Mouse (Mus musculus) gastrocnemius, postnatal 36 days (tissue): ENCODE data around the gene Olfr749. TPM values are rescaled to one million over a fixed set of nuclear protein-coding genes. Genes with fewer than 3 reads are reported as not detected.
"Not testable (repeated sequence)": the region's sequence is repeated elsewhere in the genome, so short reads cannot be mapped to it uniquely, and the experiment has no call there.

Experiments used
- DNase-seq, 2 experiments: peaks; one replicate each; pipeline ENCODE4 v3.0.0; 2022
- intact Hi-C: fragments of 180-260 bp; cut with DNase I; formaldehyde crosslinking; loops from one replicate; pipeline ENCODE4 v1.15.1; 2025
- long read RNA-seq, 2 experiments: library from polyadenylated mRNA; stranded (forward); transcript quantifications; one replicate each; pipeline ENCODE4 v2.0.0; 2021
- total RNA-seq, 2 experiments: library from RNA; stranded (reverse); gene quantifications; 2 replicates each; pipeline ENCODE4 v1.2.3; 2021

Gene Olfr749
- not detected for total RNA-seq
- long read RNA-seq, experiment 1, result 0 reads
- long read RNA-seq, experiment 2, result 0 reads

DNA sequence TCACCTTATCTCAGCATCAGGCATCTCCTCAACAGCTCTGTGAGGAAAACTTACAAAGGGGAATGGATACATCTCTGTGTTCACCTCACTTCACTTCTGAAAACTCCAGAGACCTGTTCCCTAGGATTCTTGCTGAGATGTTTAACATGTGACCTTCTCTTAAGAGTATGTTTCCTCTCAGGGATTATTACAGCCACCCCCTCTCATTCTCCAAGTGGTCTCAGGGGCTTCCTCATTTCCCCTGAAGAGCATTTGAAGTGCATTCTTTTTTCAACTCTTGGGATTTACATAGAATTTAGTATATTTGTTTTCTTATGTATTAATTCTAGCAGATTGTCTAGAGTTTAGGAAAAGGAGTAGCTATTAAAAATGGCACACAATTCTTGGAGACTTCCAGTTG lies at the start of gene Olfr749:
Gene Olfr749, minus strand, starts transcription at position 101 of the 400 bp plus-strand sequence.
- no peak for DNase-seq
- intact Hi-C loops, result no loop called here

DNA sequence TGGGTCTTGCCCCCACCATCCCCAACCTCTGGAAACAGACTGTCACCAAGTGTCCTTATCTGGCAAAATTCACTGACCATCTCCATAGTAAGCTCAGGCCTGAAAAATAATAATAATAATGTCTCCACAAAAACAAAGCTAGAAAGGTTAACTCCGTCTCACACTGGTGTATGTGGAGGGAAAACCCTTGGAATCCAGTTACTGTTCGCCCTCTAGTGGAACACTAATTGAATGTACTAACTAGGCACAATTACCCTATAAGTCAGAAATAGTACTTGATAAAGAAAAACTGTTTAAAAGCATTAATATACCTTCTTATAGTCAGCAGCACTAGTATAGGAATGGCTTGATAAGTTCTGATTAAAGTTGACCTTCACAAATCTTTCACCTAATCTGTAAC lies 43.3 kb upstream of the Olfr749 start:
- intact Hi-C loops, result no loop called here
- no peak for DNase-seq

DNA sequence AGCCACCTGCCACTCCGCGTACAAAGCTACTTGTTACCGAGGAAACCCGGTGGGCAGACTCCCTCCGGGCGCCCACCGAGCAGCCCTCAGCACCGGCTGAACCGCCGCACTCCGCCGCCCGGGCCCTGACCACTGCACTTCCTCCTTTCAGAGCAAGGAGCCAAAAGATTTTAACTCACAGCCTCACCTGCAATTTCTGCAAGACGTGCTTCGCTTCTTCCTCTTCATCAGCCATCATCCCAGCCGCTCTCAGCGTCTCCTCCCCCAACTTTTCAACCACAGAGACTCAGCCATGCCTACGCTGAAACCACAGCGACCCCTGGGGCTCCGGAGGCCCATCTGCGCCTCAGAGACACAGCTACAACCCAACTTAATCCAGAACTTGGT lies 40.4 kb upstream of the Olfr749 start, which contains the start of gene Ttc5:
Gene Ttc5, minus strand, starts transcription at position 269 of the 387 bp plus-strand sequence.
- intact Hi-C loops, result no loop called here

DNA sequence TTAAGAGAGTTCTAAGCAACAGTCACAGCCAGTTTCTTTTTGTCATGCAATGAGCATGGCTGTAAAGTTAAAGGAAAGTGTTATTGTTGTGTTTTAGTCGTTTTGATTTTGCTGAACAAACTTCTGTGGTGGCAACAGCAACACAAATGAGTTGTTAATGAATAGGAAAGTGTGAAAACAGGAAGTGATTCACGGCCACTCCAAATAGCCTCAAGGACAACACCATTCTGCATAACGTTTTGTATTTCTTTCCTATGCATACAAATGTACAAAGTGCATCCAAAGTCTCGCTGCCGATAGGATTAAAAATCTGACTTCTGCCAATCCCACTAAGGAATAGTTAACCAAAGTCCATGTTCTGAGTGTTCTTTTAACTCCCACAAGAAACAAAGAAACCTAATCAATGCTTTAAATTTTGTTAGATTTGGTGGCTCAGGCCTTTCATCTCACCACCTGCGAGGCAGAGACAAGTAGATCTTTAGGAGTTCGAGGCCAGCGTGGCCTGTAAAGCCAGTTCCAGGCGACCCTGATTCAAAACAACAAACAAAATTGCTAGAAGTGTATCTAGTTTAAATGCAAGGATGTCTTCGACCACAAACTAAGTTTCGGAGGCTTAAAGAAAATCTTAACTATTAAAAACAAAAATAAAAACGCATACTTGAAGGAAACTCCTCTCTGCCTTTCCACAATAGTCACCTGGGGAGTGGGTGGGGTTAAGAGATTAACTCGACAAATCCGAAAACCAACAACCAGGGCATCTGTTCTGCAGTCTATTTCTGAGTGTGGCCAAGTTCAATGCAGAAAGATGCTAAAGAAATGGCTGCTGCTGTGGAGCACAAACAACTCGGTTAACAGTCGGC lies 39.7 kb upstream of the Olfr749 start:
- no peak for DNase-seq
- intact Hi-C loops, result no loop called here

More for the DNA sequence above, 40.4 kb upstream of the Olfr749 start, which contains the start of gene Ttc5:
- peak; percentile 85 to 90 for DNase-seq

DNA sequence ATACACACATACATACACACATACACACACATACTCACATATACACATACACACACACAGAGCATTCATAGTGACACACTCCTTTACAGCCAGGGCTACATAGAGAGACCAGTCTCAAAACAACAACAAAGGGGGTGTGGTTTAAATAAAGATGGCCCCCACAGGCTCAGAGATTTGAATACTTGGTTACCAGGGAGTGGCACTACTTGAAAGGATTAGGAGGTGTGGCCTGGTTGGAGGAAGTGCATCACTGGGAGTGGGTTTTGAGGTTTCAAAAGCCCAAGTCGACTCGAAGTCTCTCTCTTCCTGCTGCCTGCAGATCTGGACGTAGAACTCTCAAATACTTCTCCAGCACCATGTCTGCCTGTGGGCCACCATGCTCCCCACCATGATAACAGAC lies 37.3 kb upstream of the Olfr749 start:
- DNase-seq, result no peak
- intact Hi-C loops, result no loop called here

DNA sequence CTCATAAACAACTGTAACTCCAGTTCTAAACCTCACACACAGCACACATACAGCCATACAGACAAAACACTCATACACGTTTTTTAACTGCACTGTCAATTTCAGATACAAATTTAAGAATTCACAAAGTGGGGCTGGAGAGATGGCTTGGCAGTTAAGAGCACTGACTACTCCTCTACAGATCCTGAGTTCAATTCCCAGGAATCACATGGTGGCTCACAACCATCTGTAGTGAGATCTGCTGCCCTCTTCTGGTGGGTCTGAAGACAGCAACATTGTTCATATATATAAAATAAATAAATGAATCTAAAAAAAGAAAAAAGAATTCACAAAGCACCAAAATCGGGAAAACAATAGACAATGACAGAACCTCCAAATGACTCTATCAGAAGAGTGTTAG lies 26.4 kb upstream of the Olfr749 start:
- intact Hi-C loops, result no loop called here
- no peak for DNase-seq

DNA sequence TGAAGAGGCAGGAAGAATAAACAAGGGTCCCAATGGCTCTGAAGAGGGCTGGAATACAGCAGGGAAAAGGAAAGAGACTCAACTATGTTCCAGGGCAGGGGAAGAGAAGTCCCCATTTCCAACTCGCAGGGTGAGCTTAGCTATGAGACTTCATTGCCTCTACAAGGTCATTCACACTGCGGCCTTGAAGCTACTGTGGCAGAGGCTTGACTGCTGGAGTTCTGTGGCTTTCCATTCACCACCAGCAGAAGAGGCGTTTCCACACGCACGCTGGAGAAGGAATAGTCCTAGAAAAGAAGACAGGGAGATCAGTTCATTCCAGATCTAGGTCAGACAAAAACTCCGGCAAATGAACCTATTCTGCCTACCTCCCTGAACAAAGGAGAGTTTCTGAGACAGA lies 20.8 kb upstream of the Olfr749 start:
- DNase-seq, result no peak
- intact Hi-C loops, result no loop called here

DNA sequence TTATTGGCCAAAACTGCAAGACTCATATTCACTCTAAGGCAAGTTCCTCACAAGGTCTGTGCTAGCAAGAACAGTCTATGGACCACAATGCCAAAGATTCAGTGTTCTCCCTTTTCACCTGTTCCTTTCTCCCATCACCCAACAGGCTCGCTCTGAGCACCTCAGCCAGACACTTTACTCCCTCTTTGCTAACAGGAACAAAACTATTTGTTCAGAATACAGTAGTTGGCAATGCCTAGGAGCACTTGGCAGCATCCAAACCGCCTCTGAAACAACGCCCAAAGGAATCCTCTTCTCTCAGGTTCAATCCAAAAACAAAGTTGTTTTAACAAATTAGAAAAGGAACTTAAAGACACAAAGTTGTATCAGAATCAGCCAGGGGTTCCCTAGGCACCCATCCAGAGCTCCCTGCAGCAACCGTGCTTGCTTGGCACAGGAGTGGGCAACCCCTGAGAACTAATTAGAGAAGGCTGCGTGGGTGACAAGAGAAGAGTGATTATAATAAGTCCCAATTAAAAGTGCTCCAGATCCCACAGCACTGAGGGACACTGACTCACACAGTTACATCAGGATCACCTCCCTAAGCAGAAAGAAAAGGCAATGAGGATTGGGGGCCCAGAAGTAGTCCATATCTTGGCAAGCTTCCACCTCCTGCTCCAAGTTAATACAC lies 13.7 kb upstream of the Olfr749 start:
- intact Hi-C loops, result no loop called here
- no peak for DNase-seq

DNA sequence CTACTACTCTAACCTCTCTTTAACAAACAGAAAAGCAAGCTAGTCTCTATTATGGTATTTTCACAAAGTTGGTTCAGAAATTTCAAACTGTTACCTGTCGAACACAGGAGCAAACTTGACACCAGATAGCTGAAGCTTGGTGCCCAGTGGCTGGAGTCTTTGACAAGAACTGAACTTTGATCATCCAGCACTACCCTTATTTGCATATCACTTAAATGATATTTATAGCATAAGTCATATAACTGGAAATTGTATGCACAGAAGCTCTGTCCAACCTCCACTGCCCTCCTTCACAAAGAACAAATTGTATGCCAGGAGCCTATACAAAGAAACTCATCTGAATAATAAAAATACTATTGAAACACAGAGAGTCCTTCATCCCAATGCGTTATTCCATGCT lies 3.3 kb downstream of the Olfr749 start:
- intact Hi-C loops, result no loop called here
- no peak for DNase-seq

DNA sequence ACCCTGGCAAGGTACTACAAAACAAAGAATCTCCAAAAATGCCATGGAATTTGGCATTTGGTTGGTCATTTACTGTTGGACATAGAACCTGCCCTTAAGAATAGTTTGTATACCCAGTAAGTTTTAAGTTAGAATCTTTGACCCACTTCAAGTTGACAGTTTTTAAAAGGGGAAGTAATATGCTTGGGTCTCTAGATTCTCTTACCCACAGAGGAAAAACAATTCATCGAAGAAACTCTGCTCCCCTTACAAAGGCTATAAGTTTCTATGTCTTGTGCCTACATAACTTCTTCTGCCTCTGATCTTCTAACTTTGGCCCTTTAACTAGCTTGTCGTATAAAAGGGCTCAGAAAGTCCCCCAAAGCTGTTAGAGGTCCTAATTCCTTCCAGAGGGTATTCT lies 4.6 kb downstream of the Olfr749 start:
- DNase-seq, result no peak
- intact Hi-C loops, result no loop called here

DNA sequence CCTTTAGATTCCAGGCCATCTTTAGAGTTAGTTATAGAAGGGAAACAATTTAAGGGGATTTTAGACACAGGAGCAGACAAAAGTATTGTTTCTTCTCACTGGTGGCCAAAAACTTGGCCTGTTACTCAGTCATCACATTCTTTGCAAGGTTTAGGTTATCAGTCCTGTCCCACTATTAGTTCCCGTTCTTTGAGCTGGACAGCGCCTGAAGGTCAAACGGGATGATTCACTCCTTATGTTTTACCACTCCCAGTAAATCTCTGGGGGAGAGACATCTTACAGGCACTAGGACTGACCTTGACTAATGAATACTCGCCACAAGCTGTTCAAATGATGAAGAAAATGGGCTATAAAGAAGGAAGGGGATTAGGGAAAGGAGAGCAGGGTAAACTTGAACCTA lies 22.5 kb downstream of the Olfr749 start:
- DNase-seq, intact Hi-C loops: not testable (repeated sequence)

DNA sequence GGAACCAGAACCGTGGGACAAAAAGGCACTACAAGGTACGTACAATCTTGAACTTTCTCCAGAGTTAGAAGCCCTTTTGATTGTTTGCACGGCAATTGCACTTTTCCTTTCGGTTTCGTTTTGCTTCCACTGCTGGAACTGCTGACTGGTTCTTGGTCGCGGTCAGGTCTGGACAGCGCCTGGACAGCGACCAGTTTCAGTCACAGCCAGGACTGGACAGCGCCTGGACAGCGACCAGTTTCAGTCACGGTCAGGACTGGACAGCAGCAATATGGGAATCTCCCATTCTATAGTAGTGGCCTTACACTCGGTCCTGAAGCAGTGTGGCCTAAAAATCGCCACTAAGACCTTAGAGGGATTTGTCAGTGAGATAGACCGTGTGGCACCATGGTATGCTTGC lies 25.0 kb downstream of the Olfr749 start:
- DNase-seq, intact Hi-C loops: not testable (repeated sequence)

DNA sequence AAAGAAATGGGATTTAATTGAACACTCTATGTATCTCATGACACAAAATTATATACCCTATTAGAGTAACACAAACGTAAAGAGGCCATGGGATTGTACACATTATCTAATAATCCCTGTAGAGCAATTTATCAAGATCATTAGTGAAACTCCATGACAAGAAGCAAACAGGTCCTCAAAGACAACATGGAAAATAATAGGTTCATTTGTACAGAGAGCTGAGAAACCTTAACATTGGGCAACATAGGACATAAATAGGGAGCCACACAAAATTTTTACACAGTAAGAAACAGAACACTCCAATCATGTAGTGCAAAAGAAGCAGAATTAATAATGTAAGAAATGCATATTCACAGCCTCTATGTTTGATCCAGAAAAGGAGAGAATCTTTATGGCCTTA lies 37.8 kb downstream of the Olfr749 start, which contains the start of gene Olfr748:
Gene Olfr748, plus strand, starts transcription at position 301 of the 400 bp plus-strand sequence.
- intact Hi-C loops, result no loop called here

DNA sequence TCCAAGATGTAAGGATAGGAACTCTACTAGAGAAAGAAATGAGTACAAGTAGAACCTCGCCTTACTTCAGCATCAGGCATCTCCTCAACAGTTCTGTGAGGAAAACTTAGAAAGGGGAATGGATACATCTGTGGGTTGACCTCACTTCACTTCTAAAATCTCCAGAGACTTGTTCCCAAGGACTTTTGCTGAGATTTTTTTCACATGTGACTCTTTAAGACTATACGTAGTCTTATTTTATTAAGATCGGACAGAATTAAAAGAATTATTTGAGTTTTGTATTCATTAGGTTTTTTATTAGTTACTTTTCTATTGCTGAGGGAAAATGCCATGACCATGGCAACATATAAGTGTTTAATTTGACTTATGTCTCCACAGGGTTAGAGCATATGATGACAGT lies 51.8 kb downstream of the Olfr749 start, which contains the start of gene Olfr747:
Gene Olfr747, minus strand, starts transcription at position 101 of the 400 bp plus-strand sequence.
- intact Hi-C loops, result no loop called here

More for the DNA sequence above, 37.8 kb downstream of the Olfr749 start, which contains the start of gene Olfr748:
- DNase-seq, result no peak

More for the DNA sequence above, 51.8 kb downstream of the Olfr749 start, which contains the start of gene Olfr747:
- no peak for DNase-seq

Other genes with a start within 250 kb of the Olfr749 start
- gene Olfr742, start 241.5 kb downstream of the Olfr749 start, total RNA-seq, result not detected
- not detected for gene Olfr743, start 223.3 kb downstream of the Olfr749 start, total RNA-seq
- not detected for gene Olfr744, start 130.2 kb downstream of the Olfr749 start, total RNA-seq
- not detected for gene Olfr745, start 105.7 kb downstream of the Olfr749 start, total RNA-seq
- gene Olfr746, start 98.0 kb downstream of the Olfr749 start, total RNA-seq, result not detected
- not detected for gene Olfr747, start 51.9 kb downstream of the Olfr749 start, total RNA-seq
- not detected for gene Olfr748, start 37.7 kb downstream of the Olfr749 start, total RNA-seq
- gene Ttc5, start 40.4 kb upstream of the Olfr749 start, total RNA-seq, result 1 to 10 TPM; 5.8 to 7.1 TPM
- under 1 TPM in 1 of 2 experiments, not detected in 1; 0.86 TPM for gene Ccnb1ip1, start 62.6 kb upstream of the Olfr749 start, total RNA-seq
- gene Parp2, start 62.7 kb upstream of the Olfr749 start, total RNA-seq, result 10 to 100 TPM in 1 of 2 experiments, 1 to 10 TPM in 1; 8.0 to 10.2 TPM
- gene Tep1, start 125.5 kb upstream of the Olfr749 start, total RNA-seq, result 1 to 10 TPM; 6.6 to 8.8 TPM
- gene Klhl33, start 152.4 kb upstream of the Olfr749 start, total RNA-seq, result 100 to 1,000 TPM; 100 to 136 TPM
- 10 to 100 TPM; 38.3 to 46.7 TPM for gene Osgep, start 179.8 kb upstream of the Olfr749 start, total RNA-seq
- 10 to 100 TPM; 26.9 to 28.6 TPM for gene Apex1, start 179.9 kb upstream of the Olfr749 start, total RNA-seq
- gene Pip4p1, start 185.8 kb upstream of the Olfr749 start, total RNA-seq, result 10 to 100 TPM; 12.4 to 15.4 TPM
- 1 to 10 TPM; 3.9 to 4.3 TPM for gene Pnp, start 186.0 kb upstream of the Olfr749 start, total RNA-seq
- gene Gm49342, start 199.4 kb upstream of the Olfr749 start, total RNA-seq, result 1 to 10 TPM; 2.4 to 5.2 TPM
- gene Pnp2, start 210.9 kb upstream of the Olfr749 start, total RNA-seq, result under 1 TPM in 1 of 2 experiments, not detected in 1; 0.41 TPM